Mouse (Mus musculus): ENCODE measurements around the gene Lmtk2. TPM values are rescaled to one million over a fixed set of nuclear protein-coding genes. Genes with fewer than 3 reads are reported as not detected.

Gene Lmtk2
- polyA plus RNA-seq, 1 experiment from 2014 or later, result 6.8 TPM

DNA sequence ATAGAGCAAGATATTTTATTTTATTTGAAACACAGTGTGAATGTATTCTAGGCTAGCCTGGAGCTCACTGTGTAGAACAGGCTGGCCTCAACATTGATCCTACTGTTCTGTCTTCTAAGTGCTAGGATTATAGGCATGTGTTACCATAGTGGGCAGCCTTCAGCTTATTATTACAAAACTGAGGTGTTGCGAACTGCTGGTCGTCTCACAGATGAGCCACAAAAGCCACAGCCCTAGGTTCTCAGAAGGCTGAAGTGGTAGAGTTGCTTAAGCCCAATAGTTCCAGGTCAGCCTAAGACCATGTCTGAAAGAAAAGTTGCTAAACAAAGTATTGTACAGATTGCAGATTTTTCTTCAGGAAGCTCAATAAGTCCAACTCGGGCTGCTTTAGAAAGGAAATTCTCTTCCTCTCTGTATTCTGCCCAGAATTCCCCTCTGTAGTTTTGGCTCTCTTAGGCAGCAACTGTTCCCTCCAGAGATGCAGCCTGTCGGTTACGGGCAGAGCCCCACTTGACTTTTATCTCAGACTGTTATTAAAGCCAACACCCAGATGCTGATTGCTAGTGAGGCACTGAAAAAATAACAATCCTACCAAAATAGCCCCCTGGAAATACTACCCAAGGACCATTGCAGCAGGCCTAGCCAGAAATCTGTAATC is 14.9 kb downstream of the Lmtk2 start:
- H3K27me3 ChIP-seq (ENCODE audit: control insufficient read depth, insufficient read depth, low read length), result no peaks in the 10 kb centered on the region
- no peak overlapping the region for H3K9ac ChIP-seq (ENCODE audit: low read depth, low read length)
- ATAC-seq (ENCODE audit: low FRiP score, low TSS enrichment), result no peak
- WGBS, result 66% methylated on average over 5 of the region's 5 CpGs
- H3K9me3 ChIP-seq (ENCODE audit: control insufficient read depth, low read length), result no peaks in the 10 kb centered on the region
- H3K4me2 ChIP-seq (replicated peaks; ENCODE audit: low read depth, low read length), result no peak overlapping the region
- H3K36me3 ChIP-seq (ENCODE audit: control insufficient read depth, insufficient read depth, low read length), result no peaks in the 10 kb centered on the region
- H3K4me3 ChIP-seq (ENCODE audit: low read length), result no peak overlapping the region
- no peak overlapping the region for H3K27ac ChIP-seq (ENCODE audit: low read depth, low read length)
- H3K4me1 ChIP-seq (ENCODE audit: control insufficient read depth, insufficient read depth, low read length), result no peaks in the 10 kb centered on the region

DNA sequence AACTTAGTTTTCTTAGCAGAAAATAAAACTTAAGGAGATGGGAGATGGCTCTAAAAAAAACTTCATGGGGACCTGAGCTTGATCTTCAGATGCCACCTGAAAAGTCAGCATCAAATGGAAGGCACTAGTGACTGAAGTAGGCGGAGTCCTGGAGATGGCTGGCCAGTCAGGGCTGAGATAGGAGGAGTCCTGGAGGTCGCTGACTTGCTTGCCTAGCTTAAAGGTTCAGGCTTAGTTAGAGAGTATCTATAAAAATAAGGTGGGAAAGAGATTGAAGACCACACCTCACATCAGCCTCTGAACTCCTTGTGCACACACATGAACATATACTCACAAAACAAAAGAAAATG is 15.4 kb downstream of the Lmtk2 start:
- H3K4me1 ChIP-seq (ENCODE audit: control insufficient read depth, insufficient read depth, low read length), result no peaks in the 10 kb centered on the region
- H3K4me2 ChIP-seq (replicated peaks; ENCODE audit: low read depth, low read length), result no peak overlapping the region
- no peak for ATAC-seq (ENCODE audit: low FRiP score, low TSS enrichment)
- H3K9me3 ChIP-seq (ENCODE audit: control insufficient read depth, low read length), result no peaks in the 10 kb centered on the region
- 68% methylated on average over 2 of the region's 2 CpGs for WGBS
- H3K36me3 ChIP-seq (ENCODE audit: control insufficient read depth, insufficient read depth, low read length), result no peaks in the 10 kb centered on the region
- no peak overlapping the region for H3K9ac ChIP-seq (ENCODE audit: low read depth, low read length)
- H3K27ac ChIP-seq (ENCODE audit: low read depth, low read length), result no peak overlapping the region
- H3K27me3 ChIP-seq (ENCODE audit: control insufficient read depth, insufficient read depth, low read length), result no peaks in the 10 kb centered on the region
- no peak overlapping the region for H3K4me3 ChIP-seq (ENCODE audit: low read length)

DNA sequence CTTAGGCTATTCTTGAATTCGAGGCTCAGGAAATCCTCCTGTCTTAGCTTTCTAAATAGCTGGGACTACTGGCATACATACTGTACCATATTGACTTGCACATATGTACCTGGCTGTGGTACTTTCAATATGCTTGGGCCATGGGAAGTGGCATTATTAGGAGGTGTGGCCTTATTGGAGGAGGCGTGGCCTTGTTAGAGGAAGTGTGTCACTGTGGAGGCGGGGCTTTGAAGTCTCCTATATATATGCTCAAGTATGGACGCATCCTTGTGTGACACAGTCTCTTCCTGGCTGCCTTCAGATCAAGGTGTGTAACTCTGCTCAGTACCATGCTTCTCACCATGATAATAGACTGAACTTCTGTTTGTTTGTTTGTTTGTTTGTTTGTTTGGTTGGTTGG is 18.0 kb downstream of the Lmtk2 start:
- no peak for ATAC-seq (ENCODE audit: low FRiP score, low TSS enrichment)
- no peaks in the 10 kb centered on the region for H3K4me1 ChIP-seq (ENCODE audit: control insufficient read depth, insufficient read depth, low read length)
- no peaks in the 10 kb centered on the region for H3K9me3 ChIP-seq (ENCODE audit: control insufficient read depth, low read length)
- 90% methylated on average over 4 of the region's 4 CpGs for WGBS
- no peaks in the 10 kb centered on the region for H3K27me3 ChIP-seq (ENCODE audit: control insufficient read depth, insufficient read depth, low read length)
- H3K4me2 ChIP-seq (replicated peaks; ENCODE audit: low read depth, low read length), result no peak overlapping the region
- H3K9ac ChIP-seq (ENCODE audit: low read depth, low read length), result no peak overlapping the region
- no peaks in the 10 kb centered on the region for H3K36me3 ChIP-seq (ENCODE audit: control insufficient read depth, insufficient read depth, low read length)
- no peak overlapping the region for H3K27ac ChIP-seq (ENCODE audit: low read depth, low read length)
- H3K4me3 ChIP-seq (ENCODE audit: low read length), result no peak overlapping the region

DNA sequence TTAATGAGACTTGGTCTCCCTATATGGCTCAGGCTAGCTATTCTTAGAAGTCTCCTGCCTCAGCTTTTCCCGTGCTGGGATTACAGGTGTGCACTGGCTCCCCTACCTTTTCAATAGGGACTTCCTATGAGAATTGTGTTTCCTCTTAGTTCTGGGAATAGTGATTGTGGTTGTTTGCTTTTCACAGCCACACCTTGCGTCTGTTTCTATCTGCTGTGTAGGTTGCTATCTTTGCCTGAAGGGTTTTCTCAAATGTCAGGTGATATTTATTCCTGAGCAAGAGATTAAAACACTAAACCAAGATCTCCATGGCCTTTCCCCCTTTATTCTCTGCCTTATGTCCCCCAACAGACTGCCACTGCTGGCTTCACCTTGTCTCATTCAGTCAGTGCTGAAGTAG is 19.1 kb downstream of the Lmtk2 start:
- Histone ChIP-seq H3K27me3 (ENCODE audit: control insufficient read depth, insufficient read depth, low read length) (no peaks in the 10 kb centered on the region), H3K4me2 (replicated peaks; ENCODE audit: low read depth, low read length) (no peak overlapping the region), H3K4me3 (ENCODE audit: low read length) (no peak overlapping the region), H3K4me1 (ENCODE audit: control insufficient read depth, insufficient read depth, low read length) (no peaks in the 10 kb centered on the region), H3K36me3 (ENCODE audit: control insufficient read depth, insufficient read depth, low read length) (no peaks in the 10 kb centered on the region), H3K9me3 (ENCODE audit: control insufficient read depth, low read length) (no peaks in the 10 kb centered on the region), H3K9ac (ENCODE audit: low read depth, low read length) (no peak overlapping the region), H3K27ac (ENCODE audit: low read depth, low read length) (no peak overlapping the region)
- 86% methylated on average over 2 of the region's 2 CpGs for WGBS
- ATAC-seq (ENCODE audit: low FRiP score, low TSS enrichment), result no peak

DNA sequence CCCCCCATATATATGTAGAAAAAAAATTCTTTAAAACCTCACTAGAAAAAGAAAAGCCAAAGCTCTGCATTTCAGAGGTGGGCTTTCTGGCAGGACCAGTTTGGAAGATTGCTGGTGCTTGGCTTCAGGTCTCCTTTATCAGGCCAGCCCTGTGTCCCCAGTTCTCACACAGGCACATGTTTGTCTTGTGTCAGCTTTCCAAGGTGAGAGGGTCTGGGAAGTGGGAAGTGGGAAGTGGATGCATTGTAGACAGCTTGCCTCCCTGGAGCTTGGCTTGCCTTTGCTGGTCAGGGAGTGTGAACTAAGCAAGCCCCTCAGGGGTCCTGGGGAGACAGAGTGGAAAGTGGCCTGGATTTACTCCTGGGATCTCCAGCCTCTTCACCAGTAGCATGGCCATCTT is 21.3 kb downstream of the Lmtk2 start:
- Histone ChIP-seq H3K27me3 (ENCODE audit: control insufficient read depth, insufficient read depth, low read length) (no peaks in the 10 kb centered on the region), H3K9me3 (ENCODE audit: control insufficient read depth, low read length) (no peaks in the 10 kb centered on the region), H3K9ac (ENCODE audit: low read depth, low read length) (no peak overlapping the region), H3K27ac (ENCODE audit: low read depth, low read length) (no peak overlapping the region), H3K36me3 (ENCODE audit: control insufficient read depth, insufficient read depth, low read length) (no peaks in the 10 kb centered on the region), H3K4me2 (replicated peaks; ENCODE audit: low read depth, low read length) (no peak overlapping the region), H3K4me3 (ENCODE audit: low read length) (no peak overlapping the region), H3K4me1 (ENCODE audit: control insufficient read depth, insufficient read depth, low read length) (no peaks in the 10 kb centered on the region)
- ATAC-seq (ENCODE audit: low FRiP score, low TSS enrichment), result no peak

DNA sequence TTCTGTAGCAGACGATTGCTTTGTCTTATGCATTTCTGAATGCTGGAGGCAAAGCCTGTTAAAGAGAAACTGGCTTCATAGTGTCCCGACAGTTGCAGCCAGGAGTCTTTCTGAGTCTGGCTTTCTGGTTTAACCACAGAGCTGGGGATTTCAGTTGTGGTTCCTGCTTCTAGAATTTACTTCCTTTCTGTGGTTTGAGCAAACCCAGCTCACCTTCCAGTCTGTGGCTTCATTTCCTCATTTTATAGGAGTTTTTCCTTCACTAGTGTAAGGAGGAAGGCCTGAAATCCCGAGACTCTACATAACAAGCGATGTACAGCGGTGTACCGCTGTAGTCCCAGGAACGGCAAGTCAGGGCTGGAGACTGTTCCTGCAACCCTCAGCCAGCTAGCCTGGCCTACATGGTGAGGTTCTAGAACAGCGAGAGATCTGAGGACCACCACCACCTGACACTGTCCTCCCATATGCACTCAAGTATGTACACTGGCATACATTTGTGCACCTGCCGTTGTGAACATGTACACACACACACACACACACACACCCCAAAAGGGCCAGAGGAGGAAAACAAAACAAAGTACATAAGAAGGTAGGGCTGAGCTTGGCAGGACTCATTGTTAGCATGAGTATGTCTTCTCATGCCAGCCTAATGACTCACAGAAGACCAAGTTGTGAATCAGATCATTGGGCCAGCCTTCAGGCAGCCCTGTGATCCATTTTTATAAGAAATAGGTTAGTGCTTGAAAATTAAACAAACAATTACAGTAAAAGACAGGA is 25.9 kb downstream of the Lmtk2 start:
- Histone ChIP-seq H3K4me1 (ENCODE audit: control insufficient read depth, insufficient read depth, low read length) (no peaks in the 10 kb centered on the region), H3K27ac (ENCODE audit: low read depth, low read length) (no peak overlapping the region), H3K36me3 (ENCODE audit: control insufficient read depth, insufficient read depth, low read length) (peaks cover 10% of the 10 kb centered on the region; the same call in 1 of the 2 replicates), H3K4me3 (ENCODE audit: low read length) (no peak overlapping the region), H3K27me3 (ENCODE audit: control insufficient read depth, insufficient read depth, low read length) (no peaks in the 10 kb centered on the region), H3K9ac (ENCODE audit: low read depth, low read length) (no peak overlapping the region), H3K9me3 (ENCODE audit: control insufficient read depth, low read length) (no peaks in the 10 kb centered on the region), H3K4me2 (replicated peaks; ENCODE audit: low read depth, low read length) (no peak overlapping the region)
- WGBS, result 88% methylated on average over 9 of the region's 9 CpGs
- no peak for ATAC-seq (ENCODE audit: low FRiP score, low TSS enrichment)

DNA sequence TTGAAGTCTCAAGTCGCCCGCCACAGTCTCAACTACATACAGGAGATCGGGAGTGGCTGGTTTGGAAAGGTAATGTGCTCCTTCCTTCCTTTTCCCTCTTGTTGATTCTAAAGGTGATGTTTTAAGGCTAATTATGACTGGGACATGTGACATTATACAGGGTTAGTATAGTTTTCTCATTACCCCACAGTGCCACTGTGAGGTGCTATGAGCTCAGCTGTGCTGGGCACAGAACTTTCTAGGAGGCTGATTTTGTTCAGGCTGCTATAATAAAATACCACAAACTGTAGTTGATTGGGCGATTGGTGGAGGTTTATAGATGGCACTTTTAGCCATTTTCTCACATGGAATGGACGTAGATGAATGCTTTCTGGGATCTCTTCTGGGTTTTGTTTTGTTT is 43.3 kb downstream of the Lmtk2 start:
- Histone ChIP-seq H3K4me3 (ENCODE audit: low read length) (no peak overlapping the region), H3K27ac (ENCODE audit: low read depth, low read length) (no peak overlapping the region), H3K27me3 (ENCODE audit: control insufficient read depth, insufficient read depth, low read length) (no peaks in the 10 kb centered on the region), H3K9ac (ENCODE audit: low read depth, low read length) (no peak overlapping the region), H3K4me1 (ENCODE audit: control insufficient read depth, insufficient read depth, low read length) (no peaks in the 10 kb centered on the region), H3K4me2 (replicated peaks; ENCODE audit: low read depth, low read length) (no peak overlapping the region), H3K9me3 (ENCODE audit: control insufficient read depth, low read length) (no peaks in the 10 kb centered on the region), H3K36me3 (ENCODE audit: control insufficient read depth, insufficient read depth, low read length) (peaks cover 19% of the 10 kb centered on the region)
- no peak for ATAC-seq (ENCODE audit: low FRiP score, low TSS enrichment)
- 95% methylated on average over 5 of the region's 5 CpGs for WGBS

DNA sequence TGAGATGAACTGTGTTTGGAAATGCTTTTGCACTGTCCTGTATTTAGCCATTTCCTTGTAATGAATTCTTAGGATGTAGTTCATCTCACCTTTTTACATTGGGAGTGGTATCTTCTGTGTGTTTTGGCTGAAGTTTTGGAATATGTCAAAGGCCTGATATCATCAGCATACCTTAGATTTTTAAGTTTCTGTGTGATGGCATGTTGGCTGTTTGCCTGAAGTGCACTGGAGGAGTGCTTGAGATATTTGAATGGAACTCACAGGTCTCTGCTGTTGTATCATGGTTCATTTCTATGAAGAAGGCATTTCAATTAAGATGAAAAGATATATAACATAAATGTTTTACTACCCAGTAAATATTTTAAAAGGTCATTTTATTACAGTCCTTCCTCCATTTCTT is 46.7 kb downstream of the Lmtk2 start:
- no peak overlapping the region for H3K9ac ChIP-seq (ENCODE audit: low read depth, low read length)
- no peaks in the 10 kb centered on the region for H3K4me1 ChIP-seq (ENCODE audit: control insufficient read depth, insufficient read depth, low read length)
- ATAC-seq (ENCODE audit: low FRiP score, low TSS enrichment), result no peak
- H3K27ac ChIP-seq (ENCODE audit: low read depth, low read length), result no peak overlapping the region
- H3K36me3 ChIP-seq (ENCODE audit: control insufficient read depth, insufficient read depth, low read length), result peaks cover 45% of the 10 kb centered on the region
- H3K4me3 ChIP-seq (ENCODE audit: low read length), result no peak overlapping the region
- no peak overlapping the region for H3K4me2 ChIP-seq (replicated peaks; ENCODE audit: low read depth, low read length)
- H3K9me3 ChIP-seq (ENCODE audit: control insufficient read depth, low read length), result no peaks in the 10 kb centered on the region
- H3K27me3 ChIP-seq (ENCODE audit: control insufficient read depth, insufficient read depth, low read length), result no peaks in the 10 kb centered on the region

DNA sequence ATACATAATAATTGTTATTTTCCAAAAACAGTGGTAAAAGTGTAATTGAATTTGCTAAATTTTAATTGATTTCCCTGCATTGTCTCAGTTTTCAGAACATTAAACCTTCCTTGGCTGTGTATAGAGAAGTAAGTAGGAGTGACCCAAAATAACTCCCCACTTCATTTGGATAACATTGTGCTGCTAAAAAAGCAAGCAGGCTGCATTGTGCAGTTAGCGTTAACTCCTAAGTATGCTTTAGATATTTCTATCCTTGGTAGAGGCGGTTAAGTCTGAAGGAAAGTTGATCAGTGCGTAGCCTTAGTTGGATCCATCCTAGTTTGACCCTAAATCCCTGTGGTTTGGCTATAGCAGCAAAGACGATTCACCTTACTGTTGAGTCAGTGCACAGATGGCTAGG is 49.3 kb downstream of the Lmtk2 start:
- ATAC-seq (ENCODE audit: low FRiP score, low TSS enrichment), result no peak
- Histone ChIP-seq H3K27ac (ENCODE audit: low read depth, low read length) (no peak overlapping the region), H3K4me2 (replicated peaks; ENCODE audit: low read depth, low read length) (no peak overlapping the region), H3K36me3 (ENCODE audit: control insufficient read depth, insufficient read depth, low read length) (peaks cover 46% of the 10 kb centered on the region), H3K9ac (ENCODE audit: low read depth, low read length) (no peak overlapping the region), H3K9me3 (ENCODE audit: control insufficient read depth, low read length) (no peaks in the 10 kb centered on the region), H3K4me3 (ENCODE audit: low read length) (no peak overlapping the region), H3K27me3 (ENCODE audit: control insufficient read depth, insufficient read depth, low read length) (no peaks in the 10 kb centered on the region), H3K4me1 (ENCODE audit: control insufficient read depth, insufficient read depth, low read length) (no peaks in the 10 kb centered on the region)
- 94% methylated on average over 4 of the region's 4 CpGs for WGBS
